Mouse (Mus musculus): ENCODE measurements around the gene Emilin2. TPM values are rescaled to one million over a fixed set of nuclear protein-coding genes. Genes with fewer than 3 reads are reported as not detected.
A peak's percentile ranks its signal among the peaks of the same experiment; 100 is the strongest.

The Emilin2 gene
- polyA plus RNA-seq, 1 experiment from 2014 or later: 24.9 TPM

GRCm38 (mm10) chr17:71284890-71285289 lies 26.9 kb downstream of the Emilin2 start:
- H3K4me3 ChIP-seq (replicated peaks): peak overlapping the region; percentile 20; the same call in 1 of the 2 replicates
- H3K36me3 ChIP-seq: no peaks in the 10 kb centered on the region
- 5% methylated on average over 6 of the region's 6 CpGs for WGBS (ENCODE audit: insufficient replicate concordance)
- no peaks in the 10 kb centered on the region for H3K27me3 ChIP-seq
- peaks cover 81% of the 10 kb centered on the region for H3K4me1 ChIP-seq (replicated peaks)
- H3K27ac ChIP-seq: peak overlapping the region; percentile 97
- H3K9me3 ChIP-seq (replicated peaks): no peaks in the 10 kb centered on the region
- peak overlapping the region; percentile 55 for H3K4me2 ChIP-seq
- ATAC-seq (ENCODE audit: low read depth): peak; percentile 60
- H3K9ac ChIP-seq: peak overlapping the region; percentile 66
- no peak for DNase-seq

- 87% methylated on average over 4 of the region's 4 CpGs for WGBS (ENCODE audit: insufficient replicate concordance)
- no peaks in the 10 kb centered on the region for H3K27me3 ChIP-seq
- H3K9me3 ChIP-seq (replicated peaks): 0 out of 2 replicates have a peak, but pooled peaks cover 3% of the 10 kb centered on the region
- DNase-seq: no peak
- no peak overlapping the region for H3K4me2 ChIP-seq
- H3K9ac ChIP-seq: no peak overlapping the region
- no peak overlapping the region for H3K4me3 ChIP-seq (replicated peaks)
- H3K4me1 ChIP-seq (replicated peaks): peaks cover 73% of the 10 kb centered on the region
- ATAC-seq (ENCODE audit: low read depth): no peak
- H3K36me3 ChIP-seq: peaks cover 3% of the 10 kb centered on the region; the same call in 1 of the 2 replicates
- H3K27ac ChIP-seq: peak overlapping the region; percentile 27; the same call in 1 of the 2 replicates
Measured at GRCm38 (mm10) chr17:71283237-71283636, 28.5 kb downstream of the Emilin2 start.

- WGBS (ENCODE audit: insufficient replicate concordance): 90% methylated on average over 9 of the region's 9 CpGs
- peaks cover 3% of the 10 kb centered on the region; the same call in 1 of the 2 replicates for H3K36me3 ChIP-seq
Measured at GRCm38 (mm10) chr17:71282716-71283115, 29.1 kb downstream of the Emilin2 start.

GRCm38 (mm10) chr17:71277701-71278491 lies 33.9 kb downstream of the Emilin2 start:
- no peak for DNase-seq
- 0 out of 2 replicates have a peak, but pooled peaks cover 3% of the 10 kb centered on the region for H3K9me3 ChIP-seq (replicated peaks)
- no peak overlapping the region for H3K4me3 ChIP-seq (replicated peaks)
- H3K9ac ChIP-seq: peak overlapping the region; percentile 31; the same call in 1 of the 2 replicates
- H3K4me1 ChIP-seq (replicated peaks): peaks cover 40% of the 10 kb centered on the region
- H3K36me3 ChIP-seq: peaks cover 27% of the 10 kb centered on the region
- ATAC-seq (ENCODE audit: low read depth): no peak
- H3K27me3 ChIP-seq: no peaks in the 10 kb centered on the region
- H3K4me2 ChIP-seq: no peak overlapping the region
- 63% methylated on average over 6 of the region's 6 CpGs for WGBS (ENCODE audit: insufficient replicate concordance)
- H3K27ac ChIP-seq: peak overlapping the region; percentile 54

More at GRCm38 (mm10) chr17:71282716-71283115, 29.1 kb downstream of the Emilin2 start:
- Histone ChIP-seq H3K9me3 (replicated peaks) (0 out of 2 replicates have a peak, but pooled peaks cover 3% of the 10 kb centered on the region), H3K4me3 (replicated peaks) (no peak overlapping the region), H3K27ac (peak overlapping the region; percentile 27; the same call in 1 of the 2 replicates), H3K4me1 (replicated peaks) (peaks cover 73% of the 10 kb centered on the region), H3K9ac (no peak overlapping the region), H3K4me2 (no peak overlapping the region), H3K27me3 (no peaks in the 10 kb centered on the region)
- DNase-seq: no peak
- no peak for ATAC-seq (ENCODE audit: low read depth)

- 28% methylated on average over 10 of the region's 10 CpGs for WGBS (ENCODE audit: insufficient replicate concordance)
- H3K4me2 ChIP-seq: peak overlapping the region; percentile 29; the same call in 1 of the 2 replicates
Measured at GRCm38 (mm10) chr17:71276771-71277170, 35.0 kb downstream of the Emilin2 start.

GRCm38 (mm10) chr17:71273901-71274300 lies 37.9 kb downstream of the Emilin2 start:
- Histone ChIP-seq H3K9ac (no peak overlapping the region), H3K4me2 (no peak overlapping the region), H3K27ac (no peak overlapping the region), H3K36me3 (peaks cover 34% of the 10 kb centered on the region), H3K27me3 (no peaks in the 10 kb centered on the region), H3K4me3 (replicated peaks) (no peak overlapping the region), H3K9me3 (replicated peaks) (0 out of 2 replicates have a peak, but pooled peaks cover under 1% of the 10 kb centered on the region), H3K4me1 (replicated peaks) (peaks cover 59% of the 10 kb centered on the region)
- no peak for ATAC-seq (ENCODE audit: low read depth)
- DNase-seq: no peak
- 88% methylated on average over 12 of the region's 12 CpGs for WGBS (ENCODE audit: insufficient replicate concordance)

More at GRCm38 (mm10) chr17:71276771-71277170, 35.0 kb downstream of the Emilin2 start:
- Histone ChIP-seq H3K9ac (peak overlapping the region; percentile 36; the same call in 1 of the 2 replicates), H3K27ac (peak overlapping the region; percentile 54), H3K4me1 (replicated peaks) (peaks cover 44% of the 10 kb centered on the region), H3K4me3 (replicated peaks) (no peak overlapping the region), H3K9me3 (replicated peaks) (0 out of 2 replicates have a peak, but pooled peaks cover 3% of the 10 kb centered on the region), H3K27me3 (no peaks in the 10 kb centered on the region), H3K36me3 (peaks cover 37% of the 10 kb centered on the region)
- DNase-seq (no peak), ATAC-seq (ENCODE audit: low read depth) (peak; percentile 58; the same call in 1 of the 2 replicates)

GRCm38 (mm10) chr17:71268599-71268998 lies 43.2 kb downstream of the Emilin2 start:
- peak; percentile 96 for ATAC-seq (ENCODE audit: low read depth)
- Histone ChIP-seq H3K27ac (peak overlapping the region; percentile 97), H3K4me2 (peak overlapping the region; percentile 70)

GRCm38 (mm10) chr17:71268152-71268551 lies 43.6 kb downstream of the Emilin2 start:
- WGBS (ENCODE audit: insufficient replicate concordance): 59% methylated on average over 10 of the region's 10 CpGs
- ATAC-seq (ENCODE audit: low read depth) (no peak; the same call in 1 of the 2 replicates), DNase-seq (no peak)
- Histone ChIP-seq H3K9me3 (replicated peaks) (no peaks in the 10 kb centered on the region), H3K27ac (peak overlapping the region; percentile 97), H3K4me2 (peak overlapping the region; percentile 70), H3K9ac (peak overlapping the region; percentile 77), H3K36me3 (peaks cover 12% of the 10 kb centered on the region), H3K4me1 (replicated peaks) (peaks cover 91% of the 10 kb centered on the region), H3K27me3 (no peaks in the 10 kb centered on the region), H3K4me3 (replicated peaks) (peak overlapping the region; percentile 53)

More at GRCm38 (mm10) chr17:71268599-71268998, 43.2 kb downstream of the Emilin2 start:
- WGBS (ENCODE audit: insufficient replicate concordance): 9% methylated on average over 3 of the region's 3 CpGs
- Histone ChIP-seq H3K9me3 (replicated peaks) (no peaks in the 10 kb centered on the region), H3K9ac (peak overlapping the region; percentile 77), H3K4me1 (replicated peaks) (peaks cover 86% of the 10 kb centered on the region), H3K27me3 (no peaks in the 10 kb centered on the region), H3K36me3 (peaks cover 17% of the 10 kb centered on the region), H3K4me3 (replicated peaks) (peak overlapping the region; percentile 53)
- no peak for DNase-seq

GRCm38 (mm10) chr17:71267374-71267773 lies 44.4 kb downstream of the Emilin2 start:
- peak overlapping the region; percentile 77 for H3K9ac ChIP-seq
- WGBS (ENCODE audit: insufficient replicate concordance): 71% methylated on average over 8 of the region's 8 CpGs
- H3K4me1 ChIP-seq (replicated peaks): peaks cover 98% of the 10 kb centered on the region
- H3K36me3 ChIP-seq: peaks cover 4% of the 10 kb centered on the region
- peak overlapping the region; percentile 97 for H3K27ac ChIP-seq
- no peaks in the 10 kb centered on the region for H3K9me3 ChIP-seq (replicated peaks)
- DNase-seq (no peak), ATAC-seq (ENCODE audit: low read depth) (no peak)
- peak overlapping the region; percentile 70 for H3K4me2 ChIP-seq
- H3K27me3 ChIP-seq: no peaks in the 10 kb centered on the region
- peak overlapping the region; percentile 53 for H3K4me3 ChIP-seq (replicated peaks)

GRCm38 (mm10) chr17:71265336-71266051 lies 46.3 kb downstream of the Emilin2 start:
- DNase-seq: no peak
- H3K4me2 ChIP-seq: peak overlapping the region; percentile 50
- peaks cover 98% of the 10 kb centered on the region for H3K4me1 ChIP-seq (replicated peaks)
- no peaks in the 10 kb centered on the region for H3K27me3 ChIP-seq
- H3K4me3 ChIP-seq (replicated peaks): peak overlapping the region; percentile 26
- H3K27ac ChIP-seq: peak overlapping the region; percentile 90
- no peak for ATAC-seq (ENCODE audit: low read depth)
- H3K36me3 ChIP-seq: no peaks in the 10 kb centered on the region
- no peaks in the 10 kb centered on the region for H3K9me3 ChIP-seq (replicated peaks)
- peak overlapping the region; percentile 60 for H3K9ac ChIP-seq
- 31% methylated on average over 5 of the region's 5 CpGs for WGBS (ENCODE audit: insufficient replicate concordance)

- H3K9ac ChIP-seq: peak overlapping the region; percentile 60
- no peak for DNase-seq
Measured at GRCm38 (mm10) chr17:71264739-71265138, 47.0 kb downstream of the Emilin2 start.

More at GRCm38 (mm10) chr17:71264739-71265138, 47.0 kb downstream of the Emilin2 start:
- Histone ChIP-seq H3K4me2 (peak overlapping the region; percentile 50), H3K4me3 (replicated peaks) (peak overlapping the region; percentile 26; the same call in 1 of the 2 replicates), H3K36me3 (no peaks in the 10 kb centered on the region), H3K9me3 (replicated peaks) (no peaks in the 10 kb centered on the region), H3K27me3 (no peaks in the 10 kb centered on the region), H3K27ac (peak overlapping the region; percentile 90), H3K4me1 (replicated peaks) (peaks cover 98% of the 10 kb centered on the region)
- WGBS (ENCODE audit: insufficient replicate concordance): 18% methylated on average over 4 of the region's 4 CpGs
- ATAC-seq (ENCODE audit: low read depth): no peak
